Mouse (Mus musculus): ENCODE data around the gene N4bp3.

GRCm38 (mm10) chr11:51627425-51627824, 23.2 kb downstream of the N4bp3 start:
- TF ChIP-seq FLI1 (IDR thresholded peaks at IDR 0.05; ENCODE audit: low read length), result no peak
- no peak for TF ChIP-seq GATA1 (IDR thresholded peaks at IDR 0.05; ENCODE audit: borderline replicate concordance, low read length)

Data from megakaryocyte, embryonic 14.5 days (primary cell).